Mouse (Mus musculus): Measurements from ENCODE around the gene Rere. TPM values are rescaled to one million over a fixed set of nuclear protein-coding genes. Genes with fewer than 3 reads are reported as not detected.

Rere gene
- total and polyA plus RNA-seq, 2 experiments from 2014 or later = 18.9 to 31.3 TPM

DNA sequence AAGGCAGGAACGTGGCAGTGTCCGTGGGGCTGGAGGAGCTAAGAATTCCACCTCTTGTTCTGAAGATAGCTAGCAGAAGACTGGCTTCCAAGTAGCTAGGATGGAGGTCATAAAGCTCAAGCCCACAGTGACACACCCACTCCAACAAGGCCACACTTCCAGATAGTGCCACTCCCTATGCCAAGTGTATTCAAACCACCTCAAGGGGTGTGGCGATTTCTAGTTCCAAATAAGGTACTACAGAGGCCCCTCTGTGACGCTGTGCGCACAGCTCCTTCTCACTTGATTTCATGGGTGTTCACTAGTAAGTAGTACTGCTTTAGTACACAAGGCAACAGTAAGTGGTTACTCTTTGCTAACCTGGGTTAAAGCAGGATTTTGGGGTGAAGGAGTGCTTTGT lies 237.4 kb downstream of the Rere start:
- 95% methylated on average over 5 of the region's 5 CpGs for WGBS
- no peak for ATAC-seq
- no peak for TF ChIP-seq CTCF (IDR thresholded peaks at IDR 0.05; ENCODE audit: low read depth)

DNA sequence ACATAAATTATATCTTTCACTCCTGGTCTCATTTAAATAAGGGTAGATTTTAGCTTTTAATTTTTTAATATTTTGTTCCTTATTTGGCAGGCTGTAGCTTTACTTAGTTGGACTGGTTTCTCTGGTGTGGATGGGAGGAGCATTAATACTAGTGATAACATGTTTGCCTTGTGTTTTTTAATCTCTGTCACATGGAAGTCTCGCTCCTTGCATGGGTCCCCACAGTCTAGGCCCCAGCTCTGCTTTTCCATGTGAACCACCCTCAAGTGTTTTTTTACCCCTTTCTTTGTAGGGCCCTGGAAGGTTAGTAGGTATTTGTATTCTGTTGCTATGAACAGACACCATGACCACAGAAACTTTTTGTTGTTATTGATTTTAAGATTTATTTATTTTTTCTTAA lies 238.6 kb downstream of the Rere start:
- Histone ChIP-seq H3K4me3 (ENCODE audit: low read depth, low read length) (no peak overlapping the region), H3K4me1 (ENCODE audit: insufficient read depth) (no peaks in the 10 kb centered on the region; the same call in 1 of the 2 replicates), H3K36me3 (ENCODE audit: insufficient read depth) (0 out of 2 replicates have a peak, but pooled peaks cover 4% of the 10 kb centered on the region), H3K9ac (no peak overlapping the region), H3K9me3 (ENCODE audit: low read length) (no peaks in the 10 kb centered on the region), H3K27me3 (ENCODE audit: insufficient read depth, low read length) (no peaks in the 10 kb centered on the region), H3K4me2 (ENCODE audit: low read depth) (no peak overlapping the region), H3K27ac (ENCODE audit: low read depth, low read length) (no peak overlapping the region)
- DNase-seq (no peak), ATAC-seq (no peak)
- 100% methylated on average over 1 of the region's 1 CpGs for WGBS
- no peak for TF ChIP-seq CTCF (IDR thresholded peaks at IDR 0.05; ENCODE audit: low read depth)

More for the DNA sequence above, 237.4 kb downstream of the Rere start:
- Histone ChIP-seq H3K4me3 (ENCODE audit: low read depth, low read length) (no peak overlapping the region), H3K4me2 (ENCODE audit: low read depth) (no peak overlapping the region), H3K4me1 (ENCODE audit: insufficient read depth) (no peaks in the 10 kb centered on the region; the same call in 1 of the 2 replicates), H3K36me3 (ENCODE audit: insufficient read depth) (no peaks in the 10 kb centered on the region), H3K9me3 (ENCODE audit: low read length) (no peaks in the 10 kb centered on the region), H3K27ac (ENCODE audit: low read depth, low read length) (no peak overlapping the region), H3K9ac (no peak overlapping the region), H3K27me3 (ENCODE audit: insufficient read depth, low read length) (no peaks in the 10 kb centered on the region)
- DNase-seq = no peak

DNA sequence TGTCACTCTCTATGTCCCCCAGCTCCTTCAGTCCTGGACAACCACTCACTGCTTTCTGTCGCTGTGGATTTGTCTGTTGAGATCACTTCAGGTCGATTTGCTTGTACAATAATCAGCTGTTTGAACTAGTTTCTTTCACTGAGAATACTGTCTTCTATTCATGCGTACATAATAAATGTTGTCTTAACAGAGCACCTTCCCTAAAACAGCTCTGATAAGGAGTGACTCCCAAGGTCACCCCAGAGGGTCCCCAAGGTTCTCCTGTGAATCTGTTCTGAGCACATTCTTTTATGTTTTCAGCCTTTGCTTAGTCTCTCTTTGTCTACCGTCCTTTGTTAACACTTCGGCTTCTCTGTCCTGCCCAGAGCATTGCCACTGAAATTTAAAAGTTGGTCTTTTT lies 241.0 kb downstream of the Rere start:
- H3K9ac ChIP-seq = no peak overlapping the region
- DNase-seq (no peak), ATAC-seq (no peak)
- WGBS = 54% methylated on average over 5 of the region's 5 CpGs
- H3K36me3 ChIP-seq (ENCODE audit: insufficient read depth) = 0 out of 2 replicates have a peak, but pooled peaks cover 4% of the 10 kb centered on the region
- H3K4me2 ChIP-seq (ENCODE audit: low read depth) = no peak overlapping the region
- no peaks in the 10 kb centered on the region; the same call in 1 of the 2 replicates for H3K4me1 ChIP-seq (ENCODE audit: insufficient read depth)
- H3K4me3 ChIP-seq (ENCODE audit: low read depth, low read length) = no peak overlapping the region
- no peaks in the 10 kb centered on the region for H3K27me3 ChIP-seq (ENCODE audit: insufficient read depth, low read length)
- H3K27ac ChIP-seq (ENCODE audit: low read depth, low read length) = no peak overlapping the region
- TF ChIP-seq CTCF (IDR thresholded peaks at IDR 0.05; ENCODE audit: low read depth) = no peak
- H3K9me3 ChIP-seq (ENCODE audit: low read length) = no peaks in the 10 kb centered on the region

DNA sequence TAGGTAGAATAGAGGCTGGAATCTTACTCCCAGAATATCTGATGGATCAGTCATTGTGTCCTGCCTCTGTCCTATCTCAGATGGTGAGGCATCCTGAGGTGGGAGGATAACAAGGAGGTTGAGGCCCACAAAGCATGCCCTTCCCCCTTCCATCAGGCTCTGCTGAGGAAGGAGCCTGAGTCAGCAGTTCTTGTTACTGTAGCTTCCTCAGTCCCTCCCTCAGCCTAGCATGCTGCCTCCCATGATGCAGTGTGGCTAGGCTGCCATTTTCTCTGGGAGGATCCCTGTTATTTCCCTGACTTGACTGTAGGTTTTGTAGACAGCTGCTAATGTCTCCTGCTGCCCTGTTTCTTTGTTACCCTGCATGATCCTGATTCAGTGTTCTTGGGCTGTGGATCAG lies 241.9 kb downstream of the Rere start:
- TF ChIP-seq CTCF (IDR thresholded peaks at IDR 0.05; ENCODE audit: low read depth) = no peak
- no peak overlapping the region for H3K4me3 ChIP-seq (ENCODE audit: low read depth, low read length)
- ATAC-seq (no peak), DNase-seq (no peak)
- H3K9me3 ChIP-seq (ENCODE audit: low read length) = no peaks in the 10 kb centered on the region
- H3K36me3 ChIP-seq (ENCODE audit: insufficient read depth) = 0 out of 2 replicates have a peak, but pooled peaks cover 4% of the 10 kb centered on the region
- H3K9ac ChIP-seq = no peak overlapping the region
- H3K4me1 ChIP-seq (ENCODE audit: insufficient read depth) = no peaks in the 10 kb centered on the region
- no peak overlapping the region for H3K4me2 ChIP-seq (ENCODE audit: low read depth)
- H3K27me3 ChIP-seq (ENCODE audit: insufficient read depth, low read length) = no peaks in the 10 kb centered on the region
- H3K27ac ChIP-seq (ENCODE audit: low read depth, low read length) = no peak overlapping the region

DNA sequence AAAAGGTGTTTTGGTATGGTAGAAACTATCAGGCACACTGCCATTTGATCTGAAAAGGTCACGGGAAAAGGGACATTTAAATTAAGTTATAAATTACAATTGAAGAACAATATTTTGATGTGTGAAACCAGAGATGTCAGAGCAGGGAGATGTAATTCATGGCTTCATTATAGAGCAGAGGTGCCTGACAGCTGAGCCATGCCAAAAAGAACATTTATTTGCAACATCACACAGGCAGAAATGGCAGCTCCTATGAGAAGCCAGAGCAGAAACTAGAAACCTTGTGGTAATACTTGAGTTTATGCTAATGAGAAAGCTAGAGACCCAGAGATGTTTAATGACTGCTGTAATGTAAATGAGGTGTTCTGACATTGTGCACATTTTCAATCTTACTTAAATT lies 244.8 kb downstream of the Rere start:
- WGBS = 55% methylated on average over 1 of the region's 1 CpGs
- Histone ChIP-seq H3K4me2 (ENCODE audit: low read depth) (no peak overlapping the region), H3K4me3 (ENCODE audit: low read depth, low read length) (no peak overlapping the region), H3K36me3 (ENCODE audit: insufficient read depth) (peaks cover 18% of the 10 kb centered on the region; the same call in 1 of the 2 replicates), H3K4me1 (ENCODE audit: insufficient read depth) (no peaks in the 10 kb centered on the region), H3K27ac (ENCODE audit: low read depth, low read length) (no peak overlapping the region), H3K9ac (no peak overlapping the region), H3K9me3 (ENCODE audit: low read length) (no peaks in the 10 kb centered on the region), H3K27me3 (ENCODE audit: insufficient read depth, low read length) (no peaks in the 10 kb centered on the region)
- ATAC-seq (no peak), DNase-seq (no peak)
- TF ChIP-seq CTCF (IDR thresholded peaks at IDR 0.05; ENCODE audit: low read depth) = no peak

DNA sequence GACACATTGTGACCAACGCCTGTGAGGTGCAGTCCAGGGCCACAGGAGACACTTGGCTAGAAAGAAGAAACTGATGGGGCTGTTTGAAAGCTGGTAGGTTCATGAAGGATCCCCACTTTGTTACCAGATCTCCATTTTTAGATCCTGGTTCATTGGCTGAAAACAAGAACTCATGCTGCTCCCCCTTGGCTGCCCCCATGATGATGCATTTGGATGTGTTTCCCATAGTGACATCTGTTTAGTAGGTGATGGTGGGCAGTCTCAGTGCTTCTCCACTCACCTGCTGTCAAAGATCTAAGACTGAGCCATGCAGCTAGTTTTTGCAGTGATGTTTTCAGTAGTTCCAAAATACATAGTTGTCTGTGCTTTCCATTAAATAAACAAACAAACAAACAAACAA lies 247.0 kb downstream of the Rere start:
- Histone ChIP-seq H3K4me1 (ENCODE audit: insufficient read depth) (no peaks in the 10 kb centered on the region), H3K9me3 (ENCODE audit: low read length) (no peaks in the 10 kb centered on the region), H3K4me3 (ENCODE audit: low read depth, low read length) (no peak overlapping the region), H3K27ac (ENCODE audit: low read depth, low read length) (no peak overlapping the region), H3K36me3 (ENCODE audit: insufficient read depth) (peaks cover 18% of the 10 kb centered on the region; the same call in 1 of the 2 replicates), H3K27me3 (ENCODE audit: insufficient read depth, low read length) (no peaks in the 10 kb centered on the region), H3K4me2 (ENCODE audit: low read depth) (no peak overlapping the region), H3K9ac (no peak overlapping the region)
- TF ChIP-seq CTCF (IDR thresholded peaks at IDR 0.05; ENCODE audit: low read depth) = no peak
- WGBS = 90% methylated on average over 1 of the region's 1 CpGs
- ATAC-seq = no peak
- DNase-seq = no peak

DNA sequence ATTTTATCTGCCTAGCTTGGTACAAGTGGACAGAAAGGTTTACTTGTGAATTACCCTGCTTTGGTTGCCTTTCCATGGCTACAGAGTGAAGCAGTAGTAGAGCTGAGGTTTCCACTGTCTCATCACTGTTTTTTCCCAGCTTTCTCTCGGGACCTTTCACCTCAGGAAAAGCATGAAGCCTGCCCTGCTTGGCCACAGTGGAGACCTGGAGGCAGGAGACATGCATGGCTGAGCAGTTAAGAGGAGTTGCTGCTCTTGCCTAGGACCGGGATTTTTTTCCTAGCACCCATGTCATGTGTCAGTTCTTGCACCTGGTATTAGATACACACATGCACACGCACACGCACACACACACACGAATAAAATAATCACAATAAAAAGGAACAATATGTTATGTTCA lies 247.4 kb downstream of the Rere start:
- H3K9ac ChIP-seq = no peak overlapping the region
- H3K36me3 ChIP-seq (ENCODE audit: insufficient read depth) = peaks cover 18% of the 10 kb centered on the region; the same call in 1 of the 2 replicates
- no peaks in the 10 kb centered on the region for H3K4me1 ChIP-seq (ENCODE audit: insufficient read depth)
- no peak overlapping the region for H3K27ac ChIP-seq (ENCODE audit: low read depth, low read length)
- WGBS = 88% methylated on average over 5 of the region's 5 CpGs
- ATAC-seq = no peak
- no peaks in the 10 kb centered on the region for H3K27me3 ChIP-seq (ENCODE audit: insufficient read depth, low read length)
- no peak for DNase-seq
- no peak for TF ChIP-seq CTCF (IDR thresholded peaks at IDR 0.05; ENCODE audit: low read depth)
- no peak overlapping the region for H3K4me3 ChIP-seq (ENCODE audit: low read depth, low read length)
- H3K4me2 ChIP-seq (ENCODE audit: low read depth) = no peak overlapping the region
- H3K9me3 ChIP-seq (ENCODE audit: low read length) = no peaks in the 10 kb centered on the region
